Comparison of ENCODE assay signal across 10 mouse cellular contexts in the genomic region with DNA sequence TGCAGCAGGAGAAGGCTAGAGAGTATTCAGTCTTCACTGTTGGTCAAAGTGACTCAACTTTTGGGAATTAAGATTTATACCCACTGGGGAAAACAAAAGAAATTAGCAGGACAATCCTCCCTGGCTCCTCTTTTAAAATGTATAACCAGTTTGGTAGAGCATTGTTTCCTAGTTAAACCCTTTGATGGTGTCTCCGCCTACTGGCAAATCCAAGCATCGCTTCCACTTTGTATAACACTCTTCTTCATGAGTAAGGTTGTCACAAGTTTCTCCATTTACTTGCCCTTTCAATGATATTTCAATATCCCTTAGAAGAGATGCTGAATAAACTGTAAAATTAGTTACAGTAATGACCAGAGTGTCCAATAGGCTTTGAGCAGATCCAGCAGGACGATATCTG. TPM values are rescaled to one million over a fixed set of nuclear protein-coding genes. Genes with fewer than 3 reads are reported as not detected.
DNase-seq lines count a peak whose midpoint lies in the region; ATAC-seq and TF ChIP-seq lines count a peak whose summit lies in the region.
"Had no signal": no experiment of that assay in that cellular context is flagged by ENCODE, and none has a peak within 500 bp of the region (broad histone marks: within the 10 kb centered on the region; RNA-seq: fewer than 3 reads in every experiment).

No protein-coding gene starts in this region.

- no peak overlapping the region for H3K27ac ChIP-seq in heart, adult 2 months
- H3K27ac ChIP-seq in liver, postnatal 0 days (ENCODE audit: low read depth): no peak overlapping the region
- H3K27ac ChIP-seq: hindbrain, embryonic 12.5 days had no signal

- intact Hi-C loops in heart, adult 2 months (cut with DNase I): no loop called here

- TF ChIP-seq EP300 in heart, adult 2 months (IDR thresholded peaks at IDR 0.05; ENCODE audit: insufficient read depth, low read depth, low read length): no peak
- TF ChIP-seq EP300 in liver, postnatal 0 days (IDR thresholded peaks at IDR 0.05; ENCODE audit: low read depth): no peak

- no peak overlapping the region for H3K4me3 ChIP-seq in heart, adult 2 months
- no peak overlapping the region for H3K4me3 ChIP-seq in liver, postnatal 0 days (ENCODE audit: low read depth, low read length)
- no peak overlapping the region for H3K4me3 ChIP-seq in E14TG2a.4 (replicated peaks; ENCODE audit: low read length)
- H3K4me3 ChIP-seq: hindbrain, embryonic 12.5 days had no signal

- H3K79me2 ChIP-seq in heart, adult 2 months (replicated peaks; ENCODE audit: control insufficient read depth, insufficient read depth, low read length): no peaks in the 10 kb centered on the region

- H3K9me3 ChIP-seq in liver, postnatal 0 days (ENCODE audit: low read length): no peaks in the 10 kb centered on the region
- no peaks in the 10 kb centered on the region for H3K9me3 ChIP-seq in E14TG2a.4 (ENCODE audit: low read length)
- H3K9me3 ChIP-seq: hindbrain, embryonic 12.5 days had no signal

- WGBS in heart, adult 2 months: 53% methylated on average over 3 of the region's 3 CpGs
- 51% methylated on average over 3 of the region's 3 CpGs for WGBS in liver, postnatal 0 days (ENCODE audit: insufficient replicate concordance)

- no peak for TF ChIP-seq POLR2A in heart, adult 2 months (IDR thresholded peaks at IDR 0.05; ENCODE audit: insufficient read depth, low read depth, low read length)

- peak; percentile 43 for TF ChIP-seq CTCF in heart, adult 2 months (IDR thresholded peaks at IDR 0.05)
- peak; percentile 36 for TF ChIP-seq CTCF in liver, postnatal 0 days (IDR thresholded peaks at IDR 0.05; ENCODE audit: low read depth)
- peak; percentile 32 for TF ChIP-seq CTCF in E14TG2a.4 (conservative IDR thresholded peaks at IDR 0.05; ENCODE audit: low read length)

- no peaks in the 10 kb centered on the region for H3K4me1 ChIP-seq in heart, adult 2 months (ENCODE audit: control insufficient read depth, insufficient read depth, low read length)
- no peaks in the 10 kb centered on the region for H3K4me1 ChIP-seq in liver, postnatal 0 days (ENCODE audit: insufficient read depth)
- H3K4me1 ChIP-seq in E14TG2a.4 (replicated peaks; ENCODE audit: low read depth, low read length): no peaks in the 10 kb centered on the region
- H3K4me1 ChIP-seq: hindbrain, embryonic 12.5 days had no signal

- no peak overlapping the region for H3K4me2 ChIP-seq in liver, postnatal 0 days (ENCODE audit: low read depth, low read length)
- H3K4me2 ChIP-seq: hindbrain, embryonic 12.5 days had no signal

- H3K9ac ChIP-seq in heart, adult 2 months (ENCODE audit: low read depth, low read length): no peak overlapping the region
- no peak overlapping the region for H3K9ac ChIP-seq in liver, postnatal 0 days (replicated peaks)
- H3K9ac ChIP-seq: hindbrain, embryonic 12.5 days had no signal

- ATAC-seq in liver, postnatal 0 days: no peak
- ATAC-seq in common myeloid progenitor, adult 5-6 weeks (replicated peaks; ENCODE audit: low read depth, poor library complexity, severe bottlenecking): 0 out of 2 replicates have a peak, but pooled peaks have one; percentile 52
- ATAC-seq in CD4-positive, CD25-positive, alpha-beta regulatory T cell, adult 4 months: no peak

- DNase-seq in heart, adult 2 months: no peak
- no peak for DNase-seq in heart, adult 9 months (ENCODE audit: low spot score in 2 of 2)
- DNase-seq in liver, postnatal 0 days: no peak
- no peak for DNase-seq in liver
- DNase-seq in T-cell, adult 2 months (ENCODE audit: low spot score): no peak
- DNase-seq: gastrocnemius, postnatal 10 days had no signal

- H3K36me3 ChIP-seq in heart, adult 2 months (ENCODE audit: control insufficient read depth, insufficient read depth, low read length): no peaks in the 10 kb centered on the region
- H3K36me3 ChIP-seq in liver, postnatal 0 days (replicated peaks; ENCODE audit: insufficient read depth, low read length): no peaks in the 10 kb centered on the region
- no peaks in the 10 kb centered on the region for H3K36me3 ChIP-seq in E14TG2a.4 (ENCODE audit: insufficient read depth, low read length)
- H3K36me3 ChIP-seq: hindbrain, embryonic 12.5 days had no signal

- no peaks in the 10 kb centered on the region for H3K27me3 ChIP-seq in heart, adult 2 months (ENCODE audit: control insufficient read depth, insufficient read depth, low read length)
- no peaks in the 10 kb centered on the region for H3K27me3 ChIP-seq in liver, postnatal 0 days (ENCODE audit: insufficient read depth, low read length)
- H3K27me3 ChIP-seq in E14TG2a.4 (ENCODE audit: insufficient read depth, low read length): no peaks in the 10 kb centered on the region
- H3K27me3 ChIP-seq: hindbrain, embryonic 12.5 days had no signal

RNA-seq across cellular contexts. Expression of gene Saxo2, which starts 38.7 kb away (rescaled TPM):
- 1 to 10 TPM; 1.8 to 2.0 TPM for total RNA-seq in heart, adult 2 months (2021)
- 4.1 and 4.2 TPM in 2 replicates for polyA plus RNA-seq in heart, adult 2 months (2012; rRNA removed)
- 0.22 and 0.41 TPM in 2 replicates for polyA plus RNA-seq in liver, postnatal 0 days (2015; fragmentation: Nextera tagmentation; extraction: Ambion mirVana)
- total RNA-seq in common myeloid progenitor, adult 5-6 weeks (2017): 0.44 and 0.64 TPM in 2 replicates
- not detected for polyA plus RNA-seq in CD4-positive, CD25-positive, alpha-beta regulatory T cell, adult 4 months (2017; shearing (Covaris generic))

RNA-seq across cellular contexts. Expression of gene Efl1, which starts 38.8 kb away (rescaled TPM):
- 1 to 10 TPM; 8.7 to 9.3 TPM for total RNA-seq in heart, adult 2 months (2021)
- polyA plus RNA-seq in heart, adult 2 months (2012; rRNA removed): 2.8 and 6.1 TPM in 2 replicates
- polyA plus RNA-seq in liver, postnatal 0 days (2015; fragmentation: Nextera tagmentation; extraction: Ambion mirVana): 5.8 and 6.5 TPM in 2 replicates
- total RNA-seq in common myeloid progenitor, adult 5-6 weeks (2017): 25.4 and 28.6 TPM in 2 replicates
- polyA plus RNA-seq in CD4-positive, CD25-positive, alpha-beta regulatory T cell, adult 4 months (2017; shearing (Covaris generic)): 10 to 100 TPM; 41.5 to 57.0 TPM
